Mouse (Mus musculus) kidney, adult 2 months (tissue): ENCODE data around the gene Calm2. TPM values are rescaled to one million over a fixed set of nuclear protein-coding genes. Genes with fewer than 3 reads are reported as not detected.

Experiments used
- DNase-seq: peaks from one replicate; pipeline ENCODE4 v3.0.0; 2021
- H3K27ac ChIP-seq: fragments of 200-500 bp; 2 replicates; pipeline ENCODE4 v1.5.1; 2012; ENCODE audit warnings: low read depth, low read length, control low read depth, inconsistent platforms; ENCODE audit not compliant: insufficient read depth
- H3K27me3 ChIP-seq: fragments of 200-500 bp; replicated peaks from 2 replicates; pipeline ENCODE4 v1.6.1; 2012; ENCODE audit warnings: mild to moderate bottlenecking, moderate library complexity, low read length, inconsistent platforms; ENCODE audit not compliant: control insufficient read depth, insufficient read depth
- H3K36me3 ChIP-seq: fragments of 200-500 bp; 2 replicates; pipeline ENCODE4 v1.6.1; 2012; ENCODE audit warnings: mild to moderate bottlenecking, moderate library complexity, low read length, inconsistent platforms; ENCODE audit not compliant: control insufficient read depth, insufficient read depth
- H3K4me1 ChIP-seq: fragments of 200-500 bp; 2 replicates; pipeline ENCODE4 v1.6.1; 2011; ENCODE audit warnings: low read length; ENCODE audit not compliant: control insufficient read depth, insufficient read depth
- H3K4me3 ChIP-seq: fragments of 200-500 bp; 2 replicates; pipeline ENCODE4 v1.5.1; 2011; ENCODE audit warnings: mild to moderate bottlenecking, low read depth, low read length, control low read depth; ENCODE audit not compliant: insufficient read depth
- CTCF ChIP-seq: fragments of 200-500 bp; conservative IDR thresholded peaks from 2 replicates; pipeline ENCODE4 v1.5.1; 2011; ENCODE audit warnings: low read depth, mild to moderate bottlenecking, control low read depth, low read length, moderate library complexity, mixed read lengths; ENCODE audit not compliant: insufficient read depth, insufficient read length
- POLR2A ChIP-seq: fragments of 200-500 bp; IDR thresholded peaks from one replicate; pipeline ENCODE4 v1.6.1; 2011; ENCODE audit warnings: low read depth, low read length, control low read depth
- WGBS: fragments of 180-500 bp; shearing (Covaris S2); methylation state at CpG from one replicate; pipeline ENCODE4 v1.1.7; 2018; 5-methylcytosine and 5-hydroxymethylcytosine counted together
- polyA plus RNA-seq: library from polyadenylated mRNA; depleted of rRNA; stranded (reverse); fragments of >200 nt; gene quantifications from 2 replicates; pipeline ENCODE4 v1.2.3, GENCODE M21; 2012; rRNA removed

The Calm2 gene
- polyA plus RNA-seq, 1 experiment, result 78.8 TPM

- Histone ChIP-seq H3K36me3 (no peaks in the 10 kb centered on the region), H3K27ac (no peak overlapping the region), H3K27me3 (no peaks in the 10 kb centered on the region), H3K4me1 (no peaks in the 10 kb centered on the region), H3K4me3 (no peak overlapping the region)
- DNase-seq, result peak; percentile 32
- 52% methylated on average over 4 of the region's 4 CpGs for WGBS
- TF ChIP-seq POLR2A, result no peak
- TF ChIP-seq CTCF, result no peak
Observed at GRCm38 (mm10) chr17:87403462-87403861, 43.3 kb downstream of the Calm2 start.

- TF ChIP-seq POLR2A (no peak), CTCF (no peak)
- H3K36me3 ChIP-seq, result no peaks in the 10 kb centered on the region
- H3K4me1 ChIP-seq, result no peaks in the 10 kb centered on the region
- no peaks in the 10 kb centered on the region for H3K27me3 ChIP-seq
- no peak overlapping the region for H3K27ac ChIP-seq
- no peak overlapping the region for H3K4me3 ChIP-seq
- WGBS, result 87% methylated on average over 11 of the region's 11 CpGs
- no peak for DNase-seq
Observed at GRCm38 (mm10) chr17:87402444-87402843, 44.3 kb downstream of the Calm2 start.

- no peak overlapping the region for H3K27ac ChIP-seq
- no peak for DNase-seq
- 71% methylated on average over 11 of the region's 11 CpGs for WGBS
- H3K4me3 ChIP-seq, result no peak overlapping the region
- H3K27me3 ChIP-seq, result no peaks in the 10 kb centered on the region
- TF ChIP-seq CTCF (no peak), POLR2A (no peak)
- H3K36me3 ChIP-seq, result no peaks in the 10 kb centered on the region
- no peaks in the 10 kb centered on the region for H3K4me1 ChIP-seq
Observed at GRCm38 (mm10) chr17:87397088-87397487, 49.6 kb downstream of the Calm2 start.

GRCm38 (mm10) chr17:87391242-87391641 is 55.5 kb downstream of the Calm2 start:
- peak; percentile 67 for DNase-seq
- no peaks in the 10 kb centered on the region for H3K27me3 ChIP-seq
- H3K27ac ChIP-seq, result 0 out of 2 replicates have a peak overlapping the region, but pooled peaks have one; percentile 17
- H3K36me3 ChIP-seq, result no peaks in the 10 kb centered on the region
- TF ChIP-seq CTCF (no peak), POLR2A (no peak)
- 71% methylated on average over 7 of the region's 7 CpGs for WGBS
- H3K4me1 ChIP-seq, result 0 out of 2 replicates have a peak, but pooled peaks cover 2% of the 10 kb centered on the region
- H3K4me3 ChIP-seq, result no peak overlapping the region

- WGBS, result 21% methylated on average over 5 of the region's 5 CpGs
- no peaks in the 10 kb centered on the region for H3K27me3 ChIP-seq
- DNase-seq, result peak; percentile 49
- H3K4me3 ChIP-seq, result no peak overlapping the region
- H3K27ac ChIP-seq, result no peak overlapping the region
- no peak for TF ChIP-seq POLR2A
- TF ChIP-seq CTCF, result no peak
- no peaks in the 10 kb centered on the region for H3K36me3 ChIP-seq
- H3K4me1 ChIP-seq, result 0 out of 2 replicates have a peak, but pooled peaks cover 2% of the 10 kb centered on the region
Observed at GRCm38 (mm10) chr17:87387068-87387467, 59.7 kb downstream of the Calm2 start.

GRCm38 (mm10) chr17:87385835-87386234 is 60.9 kb downstream of the Calm2 start:
- TF ChIP-seq CTCF (no peak), POLR2A (no peak)
- WGBS, result 60% methylated on average over 3 of the region's 3 CpGs
- H3K27ac ChIP-seq, result no peak overlapping the region
- 0 out of 2 replicates have a peak, but pooled peaks cover 2% of the 10 kb centered on the region for H3K4me1 ChIP-seq
- H3K27me3 ChIP-seq, result no peaks in the 10 kb centered on the region
- DNase-seq, result no peak
- no peaks in the 10 kb centered on the region for H3K36me3 ChIP-seq
- no peak overlapping the region for H3K4me3 ChIP-seq

Other genes with a start within 250 kb of the Calm2 start
- gene Mcfd2, start 181.0 kb downstream of the Calm2 start, polyA plus RNA-seq, result 159 and 170 TPM in 2 replicates
- gene Ttc7, start 164.0 kb downstream of the Calm2 start, polyA plus RNA-seq, result 68.6 and 81.9 TPM in 2 replicates
- gene Stpg4, start 19.2 kb downstream of the Calm2 start, polyA plus RNA-seq, result not detected in 2 replicates
- gene Epcam, start 189.0 kb upstream of the Calm2 start, polyA plus RNA-seq, result 59.5 and 73.8 TPM in 2 replicates
- 6.3 and 7.4 TPM in 2 replicates for gene Msh2, start 225.4 kb upstream of the Calm2 start, polyA plus RNA-seq